Mouse (Mus musculus) lung, adult 2 months (tissue): ENCODE data around the gene Cldn1.

Source experiments
- CTCF ChIP-seq: fragments of 200-500 bp; IDR thresholded peaks from 2 replicates; pipeline ENCODE4 v1.5.1; 2011; ENCODE audit warnings: mild to moderate bottlenecking, low read length, control low read depth; ENCODE audit not compliant: insufficient read depth
- POLR2A ChIP-seq: fragments of 200-500 bp; IDR thresholded peaks from 2 replicates; pipeline ENCODE4 v1.6.1; 2011; ENCODE audit warnings: low read depth, mild to moderate bottlenecking, control low read depth, low read length, borderline replicate concordance; ENCODE audit errors: extremely low read depth

DNA sequence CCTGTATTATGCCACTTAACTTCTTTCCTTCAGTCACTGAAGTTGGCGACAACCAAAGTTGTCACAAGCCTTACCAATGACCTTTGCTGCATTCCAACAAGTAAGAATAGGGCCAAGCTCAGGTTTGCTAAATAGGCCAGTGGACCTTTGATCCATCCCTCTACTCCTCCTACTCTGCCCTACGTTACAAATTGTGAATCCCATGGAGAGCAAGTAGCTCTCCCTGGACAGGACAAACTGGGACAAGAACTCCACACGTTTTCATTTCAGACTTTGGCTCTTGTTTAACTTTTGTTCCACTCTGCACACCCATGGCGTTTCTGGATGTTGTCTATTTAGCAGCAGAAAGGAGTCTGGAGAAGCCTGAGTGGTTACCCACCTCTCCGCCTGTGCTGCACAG, 3.5 kb downstream of the Cldn1 start:
- TF ChIP-seq CTCF = no peak
- TF ChIP-seq POLR2A = no peak
